Mouse (Mus musculus) kidney, postnatal 10 days (tissue): ENCODE measurements at regions not wholly inside any gene's neighbourhood (a gene's known extent, or its start where the extent isn't known, plus 50 kb on each side); places are given as distances from the start of the nearest gene placed in this dataset.
"Not testable (repeated sequence)": the region's sequence is repeated elsewhere in the genome, so short reads cannot be mapped to it uniquely, and the experiment has no call there.

Experiments
- DNase-seq: peaks from one replicate; pipeline ENCODE4 v3.0.0; 2021; ENCODE audit warnings: mixed read lengths

GRCm38 (mm10) chr19:18025877-18026276, 188.4 kb upstream of the Pcsk5 start:
- no peak for DNase-seq

- no peak for DNase-seq
These were observed 182.9 kb upstream of the Pcsk5 start for GRCm38 (mm10) chr19:18020351-18020750.

DNA sequence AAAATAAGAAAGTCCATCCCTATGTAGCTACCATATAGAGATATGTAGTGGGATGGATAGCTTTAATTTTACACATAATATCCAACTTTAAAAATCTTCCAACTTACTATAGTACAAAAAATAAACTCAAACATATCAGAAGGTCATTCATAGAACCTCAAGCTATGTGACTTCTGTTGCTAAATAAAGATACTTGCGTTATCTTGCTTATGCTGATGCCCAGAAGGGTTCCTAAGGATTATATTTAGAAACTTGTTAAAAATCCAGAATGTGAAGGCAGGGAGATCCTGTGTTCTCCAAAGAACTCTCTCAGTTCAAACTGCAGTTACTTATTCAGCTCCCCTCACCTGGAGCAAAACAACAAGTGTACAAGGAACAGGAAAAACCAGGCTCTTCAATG, 177.9 kb upstream of the Pcsk5 start:
- no peak for DNase-seq

- no peak for DNase-seq
These were observed 174.6 kb upstream of the Pcsk5 start for GRCm38 (mm10) chr19:18012029-18012428.

- no peak for DNase-seq
These were observed 160.1 kb upstream of the Pcsk5 start for GRCm38 (mm10) chr19:17997561-17997960.

DNA sequence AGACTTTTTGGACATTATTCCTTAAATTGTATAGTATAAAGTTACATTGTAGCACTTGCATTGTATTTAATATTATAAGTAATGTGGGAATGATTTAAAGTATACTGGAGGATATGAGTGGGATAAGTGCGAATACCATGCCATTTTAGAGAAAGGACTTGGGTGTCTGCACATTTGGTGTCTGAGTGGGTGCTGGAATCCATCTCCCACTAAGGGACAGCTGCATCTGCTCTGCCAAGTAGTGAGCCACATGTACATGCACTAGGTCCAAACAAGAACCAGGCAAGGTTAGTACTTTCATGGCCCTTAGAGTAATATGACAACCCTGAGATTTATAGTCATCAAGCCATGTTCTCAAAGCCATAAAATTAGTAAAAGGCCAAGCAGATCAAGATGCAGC, 146.0 kb upstream of the Pcsk5 start:
- DNase-seq, result no peak

GRCm38 (mm10) chr19:17965566-17965965, 128.1 kb upstream of the Pcsk5 start:
- no peak for DNase-seq

DNA sequence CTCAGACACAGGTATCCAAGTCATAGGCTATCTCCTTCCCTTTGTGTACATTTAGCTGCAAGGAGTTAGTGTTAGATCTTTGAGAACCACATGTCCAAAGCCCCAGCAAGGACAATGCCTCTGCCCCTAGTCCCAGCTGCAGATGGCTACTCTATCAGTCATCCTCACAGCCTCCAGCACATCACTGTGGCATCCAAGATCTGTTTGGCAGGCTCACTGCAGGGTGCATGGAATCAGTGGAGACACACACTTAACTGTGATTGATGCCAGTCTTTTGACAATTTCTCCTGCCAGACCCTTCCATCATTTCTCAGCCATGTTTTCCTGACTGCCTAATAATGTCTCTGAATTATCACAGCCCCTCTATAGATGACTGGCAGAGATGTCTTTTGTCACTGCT, 121.0 kb upstream of the Pcsk5 start:
- no peak for DNase-seq

DNA sequence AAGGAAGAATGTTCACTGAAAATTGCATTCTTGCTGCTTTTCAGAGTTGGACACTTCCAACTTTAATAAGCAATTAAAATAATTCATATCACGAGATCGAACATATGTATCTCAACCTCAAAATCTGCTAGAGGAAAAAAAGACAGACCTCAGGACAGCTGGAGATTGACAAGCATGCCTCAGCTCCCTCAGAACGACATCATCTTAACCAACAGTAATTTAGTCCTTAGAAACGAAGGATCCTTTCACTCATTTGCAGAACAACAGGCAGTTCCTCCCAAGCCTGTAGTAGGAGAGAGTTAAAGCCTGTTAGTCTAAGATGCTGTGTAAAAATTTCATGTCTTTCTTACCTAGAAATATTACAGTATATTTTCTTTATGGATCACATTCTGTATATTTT, 95.2 kb upstream of the Pcsk5 start:
- no peak for DNase-seq

- not testable (repeated sequence) for DNase-seq
These were observed 89.7 kb upstream of the Pcsk5 start for GRCm38 (mm10) chr19:17927121-17927520.

DNA sequence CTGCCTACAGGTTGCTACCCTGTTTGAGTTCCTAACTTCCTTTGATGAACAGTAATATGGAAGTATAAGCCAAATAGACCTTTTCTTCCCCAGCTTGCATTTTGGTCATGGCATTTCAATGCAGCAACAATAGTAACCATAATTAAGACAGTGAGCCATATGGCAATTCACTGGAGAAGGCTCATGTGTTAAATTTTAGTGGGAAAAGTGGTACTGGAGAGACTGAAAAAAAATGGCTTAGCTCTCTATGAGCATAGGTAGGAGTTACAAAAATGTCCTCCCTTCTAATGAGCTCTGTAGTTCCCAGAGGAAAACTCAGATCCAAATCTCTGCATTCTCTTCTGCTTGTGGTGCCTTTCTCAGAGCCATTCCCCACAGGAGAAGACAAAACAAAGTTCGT, 70.1 kb upstream of the Pcsk5 start:
- no peak for DNase-seq

DNA sequence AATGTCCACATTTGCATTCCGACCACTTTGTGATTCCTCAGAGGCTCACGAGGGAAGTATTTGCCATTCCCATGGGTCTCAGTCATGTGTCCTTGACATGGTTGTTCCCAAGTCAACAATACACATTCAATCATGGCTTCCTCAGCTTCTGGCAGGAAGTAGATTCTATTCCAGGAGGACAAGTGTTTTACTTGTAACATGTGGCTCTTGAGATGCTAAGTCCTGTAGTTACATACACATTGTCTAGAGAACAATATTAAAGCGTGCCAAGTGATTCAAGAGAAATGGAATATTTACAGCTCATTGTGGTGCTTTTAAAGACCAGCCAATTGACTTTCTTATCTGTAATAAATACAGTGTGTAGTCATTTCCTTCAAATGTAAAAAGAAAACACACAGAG, 66.7 kb upstream of the Pcsk5 start:
- no peak for DNase-seq

- no peak for DNase-seq
These were observed 55.2 kb upstream of the Pcsk5 start for GRCm38 (mm10) chr19:17892615-17893014.
